Comparison of ENCODE assay signal across 7 mouse cellular contexts in the genomic region with DNA sequence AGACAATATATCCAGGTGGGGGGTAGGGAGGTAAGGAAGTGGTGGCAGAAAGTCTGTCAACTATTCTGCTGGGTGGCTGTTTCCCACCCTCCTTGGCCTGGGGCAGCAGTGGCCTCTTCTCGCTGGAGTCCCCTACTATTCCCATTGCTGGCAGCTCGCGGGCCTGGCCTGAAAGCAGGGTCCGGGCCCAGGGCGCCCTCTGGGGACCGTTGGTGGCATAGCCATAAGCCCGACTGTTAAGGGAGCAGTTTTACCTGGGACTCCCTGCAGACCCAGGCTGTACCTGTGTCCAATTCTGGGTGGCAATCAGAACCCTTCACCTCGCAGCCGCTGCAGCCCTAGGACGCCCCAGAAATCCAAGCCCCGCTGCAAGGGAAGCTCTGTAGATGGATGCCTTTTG. TPM values are rescaled to one million over a fixed set of nuclear protein-coding genes. Genes with fewer than 3 reads are reported as not detected.
DNase-seq lines count a peak whose midpoint lies in the region; ATAC-seq and TF ChIP-seq lines count a peak whose summit lies in the region.

No protein-coding gene starts in this region.

- H3K4me1 ChIP-seq in cortical plate, adult 2 months (ENCODE audit: control insufficient read depth, insufficient read depth, low read length): no peaks in the 10 kb centered on the region
- peaks cover 20% of the 10 kb centered on the region for H3K4me1 ChIP-seq in heart, embryonic 10.5 days
- no peaks in the 10 kb centered on the region for H3K4me1 ChIP-seq in lung, postnatal 0 days (ENCODE audit: insufficient read depth, low read depth, low read length)
- peaks cover 10% of the 10 kb centered on the region for H3K4me1 ChIP-seq in stomach, embryonic 14.5 days (ENCODE audit: control insufficient read depth, insufficient read depth, low read length)

- TF ChIP-seq CTCF in cortical plate, adult 2 months (IDR thresholded peaks at IDR 0.05; ENCODE audit: extremely low read depth, insufficient read depth, low read length): peak; percentile 32
- TF ChIP-seq CTCF in lung, postnatal 0 days (IDR thresholded peaks at IDR 0.05): peak; percentile 77

- no peak overlapping the region for H3K4me2 ChIP-seq in lung, postnatal 0 days (replicated peaks; ENCODE audit: low read depth, low read length)
- H3K4me2 ChIP-seq in stomach, embryonic 14.5 days (replicated peaks; ENCODE audit: low read depth, low read length): peak overlapping the region; percentile 20

- 1% methylated on average over 11 of the region's 11 CpGs for WGBS in heart, embryonic 10.5 days
- WGBS in lung, postnatal 0 days: 5% methylated on average over 11 of the region's 11 CpGs
- WGBS in stomach, embryonic 14.5 days: 0% methylated on average over 11 of the region's 11 CpGs

- no peak overlapping the region for H3K9ac ChIP-seq in lung, postnatal 0 days (replicated peaks; ENCODE audit: low read depth)
- no peak overlapping the region for H3K9ac ChIP-seq in stomach, embryonic 14.5 days (replicated peaks; ENCODE audit: low read depth, low read length)

- H3K4me3 ChIP-seq in cortical plate, adult 2 months (ENCODE audit: insufficient read depth, low read length): no peak overlapping the region
- peak overlapping the region; percentile 59 for H3K4me3 ChIP-seq in heart, embryonic 10.5 days
- H3K4me3 ChIP-seq in lung, postnatal 0 days (ENCODE audit: low read depth, low read length): no peak overlapping the region
- no peak overlapping the region for H3K4me3 ChIP-seq in stomach, embryonic 14.5 days (ENCODE audit: low read depth, low read length)

- peaks cover 84% of the 10 kb centered on the region for H3K27me3 ChIP-seq in heart, embryonic 10.5 days (ENCODE audit: insufficient read depth, poor library complexity, severe bottlenecking)
- H3K27me3 ChIP-seq in lung, postnatal 0 days (replicated peaks; ENCODE audit: insufficient read depth, low read length): peaks cover 48% of the 10 kb centered on the region
- peaks cover 27% of the 10 kb centered on the region; the same call in 1 of the 2 replicates for H3K27me3 ChIP-seq in stomach, embryonic 14.5 days (ENCODE audit: control insufficient read depth, insufficient read depth, low read length)

- peak; percentile 53 for DNase-seq in thymus, postnatal 4 days
- no peak for DNase-seq in thymus, postnatal 14 days
- DNase-seq in heart, embryonic 10.5 days (ENCODE audit: low spot score): peak; percentile 86
- peak; percentile 52 for DNase-seq in kidney, adult 9 months
- DNase-seq in lung, postnatal 0 days (ENCODE audit: low spot score): peak; percentile 57

- H3K27ac ChIP-seq in cortical plate, adult 2 months (ENCODE audit: insufficient read depth, low read length): no peak overlapping the region
- no peak overlapping the region for H3K27ac ChIP-seq in heart, embryonic 10.5 days
- no peak overlapping the region for H3K27ac ChIP-seq in lung, postnatal 0 days (ENCODE audit: low read length)
- no peak overlapping the region for H3K27ac ChIP-seq in stomach, embryonic 14.5 days (ENCODE audit: low read length)

- H3K9me3 ChIP-seq in heart, embryonic 10.5 days: no peaks in the 10 kb centered on the region
- H3K9me3 ChIP-seq in lung, postnatal 0 days (ENCODE audit: low read length): no peaks in the 10 kb centered on the region
- H3K9me3 ChIP-seq in stomach, embryonic 14.5 days (ENCODE audit: control insufficient read depth, low read depth, low read length): no peaks in the 10 kb centered on the region

- no peak for TF ChIP-seq EP300 in lung, postnatal 0 days (IDR thresholded peaks at IDR 0.05)

- TF ChIP-seq POLR2A in cortical plate, adult 2 months (IDR thresholded peaks at IDR 0.05; ENCODE audit: extremely low read depth, insufficient read depth, low read length): no peak

- H3K36me3 ChIP-seq in heart, embryonic 10.5 days: no peaks in the 10 kb centered on the region
- no peaks in the 10 kb centered on the region for H3K36me3 ChIP-seq in lung, postnatal 0 days (ENCODE audit: insufficient read depth, low read length)
- no peaks in the 10 kb centered on the region for H3K36me3 ChIP-seq in stomach, embryonic 14.5 days (ENCODE audit: control insufficient read depth, insufficient read depth, low read length)

- peak; percentile 62 for ATAC-seq in lung, postnatal 0 days
- ATAC-seq in stomach, embryonic 14.5 days (ENCODE audit: insufficient number of reproducible peaks, insufficient read depth, low FRiP score, low read depth): peak; percentile 69; the same call in 1 of the 2 replicates

RNA-seq across cellular contexts. Expression of a gene that starts 9.6 kb away (rescaled TPM):
- 1.7 and 1.8 TPM in 2 replicates for polyA plus RNA-seq in cortical plate, adult 2 months (2012; rRNA removed)
- 12.2 and 13.5 TPM in 2 replicates for polyA plus RNA-seq in heart, embryonic 10.5 days (2016; fragmentation: Nextera tagmentation; extraction: Ambion mirVana)
- polyA plus RNA-seq in lung, postnatal 0 days (2015; fragmentation: Nextera tagmentation; extraction: Ambion mirVana): 0.17 and 0.26 TPM in 2 replicates
- 0.51 and 1.1 TPM in 2 replicates for polyA plus RNA-seq in stomach, embryonic 14.5 days (2014; fragmentation: Nextera tagmentation; extraction: Ambion mirVana)
